Mouse (Mus musculus) embryo, embryonic 11 days (tissue): ENCODE measurements around the gene Ensa.
A peak's percentile ranks its signal among the peaks of the same experiment; 100 is the strongest.
"Not testable (repeated sequence)": the region's sequence is repeated elsewhere in the genome, so short reads cannot be mapped to it uniquely, and the experiment has no call there.

Experiments
- DNase-seq: peaks from one replicate; pipeline ENCODE4 v3.0.0-alpha.2; 2015

The Ensa gene

GRCm38 (mm10) chr3:95663969-95664608 lies 39.3 kb downstream of the Ensa start:
- no peak for DNase-seq

- no peak for DNase-seq
Observed at GRCm38 (mm10) chr3:95664940-95665352, 40.2 kb downstream of the Ensa start.

- peak; percentile 64 for DNase-seq
Observed at GRCm38 (mm10) chr3:95666124-95666844, 41.5 kb downstream of the Ensa start.

- DNase-seq = no peak
Observed at GRCm38 (mm10) chr3:95667521-95667920, 42.7 kb downstream of the Ensa start.

- DNase-seq = peak; percentile 62
Observed at GRCm38 (mm10) chr3:95668026-95668425, 43.2 kb downstream of the Ensa start.

GRCm38 (mm10) chr3:95668589-95669308 lies 44.0 kb downstream of the Ensa start:
- DNase-seq = no peak

- no peak for DNase-seq
Observed at GRCm38 (mm10) chr3:95669309-95669665, 44.5 kb downstream of the Ensa start.

GRCm38 (mm10) chr3:95670419-95670818 lies 45.6 kb downstream of the Ensa start:
- DNase-seq = not testable (repeated sequence)

GRCm38 (mm10) chr3:95671201-95671600 lies 46.4 kb downstream of the Ensa start:
- DNase-seq = no peak

GRCm38 (mm10) chr3:95672461-95672860 lies 47.7 kb downstream of the Ensa start:
- no peak for DNase-seq

GRCm38 (mm10) chr3:95672861-95673706 lies 48.3 kb downstream of the Ensa start:
- no peak for DNase-seq

GRCm38 (mm10) chr3:95673707-95674211 lies 49.0 kb downstream of the Ensa start:
- DNase-seq = no peak

GRCm38 (mm10) chr3:95674236-95674635 lies 49.4 kb downstream of the Ensa start:
- DNase-seq = peak; percentile 65

GRCm38 (mm10) chr3:95674812-95675211 lies 50.0 kb downstream of the Ensa start:
- DNase-seq = no peak

- peak; percentile 86 for DNase-seq
Observed at GRCm38 (mm10) chr3:95675301-95676092, 50.7 kb downstream of the Ensa start.

- DNase-seq = peak; percentile 72
Observed at GRCm38 (mm10) chr3:95676745-95677419, 52.1 kb downstream of the Ensa start.

- DNase-seq = no peak
Observed at GRCm38 (mm10) chr3:95677420-95678090, 52.8 kb downstream of the Ensa start.

GRCm38 (mm10) chr3:95679551-95679950 lies 54.8 kb downstream of the Ensa start:
- no peak for DNase-seq

GRCm38 (mm10) chr3:95680673-95681072 lies 55.9 kb downstream of the Ensa start:
- DNase-seq = no peak

- DNase-seq = no peak
Observed at GRCm38 (mm10) chr3:95681365-95681764, 56.6 kb downstream of the Ensa start.
